Mouse (Mus musculus) heart, adult 2 months (tissue): Measurements from ENCODE around the gene Mei1. TPM values are rescaled to one million over a fixed set of nuclear protein-coding genes. Genes with fewer than 3 reads are reported as not detected.
A peak's percentile ranks its signal among the peaks of the same experiment; 100 is the strongest.

Experiments used
- DNase-seq, 2 experiments: peaks; one replicate each; pipeline ENCODE4 v3.0.0; 2021
- H3K27ac ChIP-seq: fragments of 200-600 bp; 2 replicates; pipeline ENCODE4 v1.8.1; 2022
- H3K27me3 ChIP-seq: fragments of 200-500 bp; 2 replicates; pipeline ENCODE4 v1.6.1; 2012; ENCODE audit warnings: mild to moderate bottlenecking, low read length, inconsistent platforms, mixed read lengths; ENCODE audit not compliant: control insufficient read depth, insufficient read depth
- H3K36me3 ChIP-seq: fragments of 200-500 bp; 2 replicates; pipeline ENCODE4 v1.6.1; 2012; ENCODE audit warnings: low read length, inconsistent platforms; ENCODE audit not compliant: control insufficient read depth, insufficient read depth
- H3K4me1 ChIP-seq: fragments of 200-500 bp; 2 replicates; pipeline ENCODE4 v1.6.1; 2011; ENCODE audit warnings: low read length; ENCODE audit not compliant: control insufficient read depth, insufficient read depth
- H3K4me3 ChIP-seq: fragments of 200-600 bp; 2 replicates; pipeline ENCODE4 v1.8.1; 2022
- H3K79me2 ChIP-seq: fragments of 200-500 bp; replicated peaks from 2 replicates; pipeline ENCODE4 v1.6.1; 2012; ENCODE audit warnings: mild to moderate bottlenecking, inconsistent platforms, low read length, moderate library complexity, mixed read lengths; ENCODE audit not compliant: control insufficient read depth, insufficient read depth
- H3K9ac ChIP-seq: fragments of 200-500 bp; 2 replicates; pipeline ENCODE4 v1.6.1; 2012; ENCODE audit warnings: low read depth, mild to moderate bottlenecking, control low read depth, inconsistent platforms, low read length, mixed read lengths
- CTCF ChIP-seq: fragments of 200-600 bp; IDR thresholded peaks from 2 replicates; pipeline ENCODE4 v1.8.1; 2022; ENCODE audit warnings: antibody characterized with exemption, mild to moderate bottlenecking, moderate library complexity
- EP300 ChIP-seq: fragments of 200-500 bp; IDR thresholded peaks from 2 replicates; pipeline ENCODE4 v1.6.1; 2011; ENCODE audit warnings: low read depth, low read length, control low read depth; ENCODE audit not compliant: insufficient read depth
- POLR2A ChIP-seq: fragments of 200-500 bp; IDR thresholded peaks from 2 replicates; pipeline ENCODE4 v1.6.1; 2011; ENCODE audit warnings: mild to moderate bottlenecking, low read depth, low read length, control low read depth; ENCODE audit not compliant: insufficient read depth
- WGBS: fragments of 180-500 bp; shearing (Covaris S2); methylation state at CpG from one replicate; pipeline ENCODE4 v1.1.7; 2018; 5-methylcytosine and 5-hydroxymethylcytosine counted together
- intact Hi-C: fragments of 180-260 bp; cut with DNase I; formaldehyde crosslinking; loops from one replicate; pipeline ENCODE4 v1.15.1; 2025
- polyA plus RNA-seq: library from polyadenylated mRNA; depleted of rRNA; stranded (reverse); fragments of >200 nt; gene quantifications from 2 replicates; pipeline ENCODE4 v1.2.3, GENCODE M21; 2012
- total RNA-seq, 2 experiments: library from RNA; stranded (reverse); gene quantifications; 2 replicates each; pipeline ENCODE4 v1.2.3; 2021

Mei1 gene
- total and polyA plus RNA-seq, 3 experiments = not detected

- H3K27ac ChIP-seq = no peak overlapping the region
- intact Hi-C loops = loop anchor here (2.0 kb wide), 1 partner anchor 99 kb away; no protein-coding TSS in a partner anchor
- no peak overlapping the region for H3K9ac ChIP-seq
- H3K4me3 ChIP-seq = no peak overlapping the region
- WGBS = 85% methylated on average over 10 of the region's 10 CpGs
- TF ChIP-seq CTCF (no peak), POLR2A (no peak), EP300 (no peak)
- no peaks in the 10 kb centered on the region for H3K27me3 ChIP-seq
- peaks cover 7% of the 10 kb centered on the region for H3K4me1 ChIP-seq
- no peaks in the 10 kb centered on the region for H3K36me3 ChIP-seq
- DNase-seq = no peak
- peaks cover 3% of the 10 kb centered on the region; the same call in 1 of the 2 replicates for H3K79me2 ChIP-seq
Measured at GRCm38 (mm10) chr15:82163356-82164060, 93.7 kb downstream of the Mei1 start.

GRCm38 (mm10) chr15:82164061-82164399 is 94.2 kb downstream of the Mei1 start:
- TF ChIP-seq CTCF (no peak), POLR2A (no peak), EP300 (no peak)
- 78% methylated on average over 4 of the region's 4 CpGs for WGBS
- H3K36me3 ChIP-seq = no peaks in the 10 kb centered on the region
- H3K27ac ChIP-seq = no peak overlapping the region
- H3K4me1 ChIP-seq = peaks cover 7% of the 10 kb centered on the region
- intact Hi-C loops = loop anchor here (2.0 kb wide), 1 partner anchor 99 kb away; no protein-coding TSS in a partner anchor
- no peak for DNase-seq
- H3K9ac ChIP-seq = no peak overlapping the region
- H3K79me2 ChIP-seq = peaks cover 3% of the 10 kb centered on the region; the same call in 1 of the 2 replicates
- no peak overlapping the region for H3K4me3 ChIP-seq
- H3K27me3 ChIP-seq = no peaks in the 10 kb centered on the region

- 66% methylated on average over 7 of the region's 7 CpGs for WGBS
- no peak for TF ChIP-seq POLR2A
- no peak for TF ChIP-seq CTCF
- no peak for TF ChIP-seq EP300
- intact Hi-C loops = loop anchor here (2.0 kb wide), 1 partner anchor 100 kb away; no protein-coding TSS in a partner anchor
- no peak overlapping the region for H3K4me3 ChIP-seq
- H3K79me2 ChIP-seq = peaks cover 3% of the 10 kb centered on the region; the same call in 1 of the 2 replicates
- H3K36me3 ChIP-seq = no peaks in the 10 kb centered on the region
- H3K27me3 ChIP-seq = no peaks in the 10 kb centered on the region
- no peak overlapping the region for H3K9ac ChIP-seq
- H3K4me1 ChIP-seq = peaks cover 7% of the 10 kb centered on the region
- DNase-seq = no peak
- no peak overlapping the region for H3K27ac ChIP-seq
Measured at GRCm38 (mm10) chr15:82164496-82164895, 94.7 kb downstream of the Mei1 start.

GRCm38 (mm10) chr15:82165332-82166239 is 95.8 kb downstream of the Mei1 start:
- TF ChIP-seq EP300 (no peak), CTCF (no peak; the same call in none of the 2 replicates), POLR2A (no peak)
- H3K79me2 ChIP-seq = peaks cover 2% of the 10 kb centered on the region; the same call in 1 of the 2 replicates
- H3K36me3 ChIP-seq = no peaks in the 10 kb centered on the region
- no peak overlapping the region for H3K4me3 ChIP-seq
- peaks cover 6% of the 10 kb centered on the region for H3K4me1 ChIP-seq
- intact Hi-C loops = loop anchor here (1.0 to 5.0 kb wide), 3 partner anchors 27 to 101 kb away; partner anchors contain the start of gene Ccdc134
- H3K27ac ChIP-seq = no peak overlapping the region
- DNase-seq = peak; percentile 74 to 85
- H3K9ac ChIP-seq = no peak overlapping the region
- H3K27me3 ChIP-seq = no peaks in the 10 kb centered on the region
- whole genome bisulfite sequencing = 61% methylated on average over 8 of the region's 8 CpGs

- peaks cover 3% of the 10 kb centered on the region for H3K4me1 ChIP-seq
- no peaks in the 10 kb centered on the region for H3K36me3 ChIP-seq
- TF ChIP-seq POLR2A = no peak
- no peak for TF ChIP-seq CTCF
- TF ChIP-seq EP300 = no peak
- H3K27me3 ChIP-seq = no peaks in the 10 kb centered on the region
- 85% methylated on average over 22 of the region's 22 CpGs for whole genome bisulfite sequencing
- H3K79me2 ChIP-seq = peaks cover 2% of the 10 kb centered on the region; the same call in 1 of the 2 replicates
- peak in 1 of 2 experiments; percentile 22 for DNase-seq
- no peak overlapping the region for H3K9ac ChIP-seq
- intact Hi-C loops = loop anchor here (5.0 kb wide), 1 partner anchor 39 kb away; the partner anchor contains the start of gene Ccdc134
- H3K27ac ChIP-seq = no peak overlapping the region
- H3K4me3 ChIP-seq = no peak overlapping the region
Measured at GRCm38 (mm10) chr15:82166240-82167100, 96.7 kb downstream of the Mei1 start.
